Comparison of ENCODE assay signal across 30 mouse cellular contexts in genomic region chr1:61729654-61730053, GRCm38 (mm10).
"Had no signal": no experiment of that assay in that cellular context is flagged by ENCODE, and none has a peak within 500 bp of the region (broad histone marks: within the 10 kb centered on the region; RNA-seq: fewer than 3 reads in every experiment).

No protein-coding gene starts in this region.

- H3K27me3 ChIP-seq: limb, embryonic 12.5 days; limb, embryonic 13.5 days; limb, embryonic 15.5 days; liver, embryonic 13.5 days; liver, embryonic 15.5 days; lung, embryonic 15.5 days; megakaryocyte, embryonic 14.5 days; midbrain, embryonic 12.5 days; midbrain, embryonic 13.5 days; midbrain, embryonic 15.5 days; neural tube, embryonic 12.5 days had no signal

- H3K9ac ChIP-seq: limb, embryonic 12.5 days; limb, embryonic 13.5 days; limb, embryonic 15.5 days; liver, embryonic 13.5 days; liver, embryonic 14.5 days; liver, embryonic 15.5 days; lung, embryonic 14.5 days; lung, embryonic 15.5 days; midbrain, embryonic 12.5 days; midbrain, embryonic 13.5 days; midbrain, embryonic 15.5 days; neural tube, embryonic 12.5 days had no signal

- H3K9me3 ChIP-seq: limb, embryonic 10.5 days; limb, embryonic 15.5 days; liver, embryonic 13.5 days; liver, embryonic 15.5 days; lung, embryonic 15.5 days; midbrain, embryonic 10.5 days; midbrain, embryonic 15.5 days had no signal

- ATAC-seq: lung, postnatal 0 days; midbrain, embryonic 13.5 days; midbrain, embryonic 15.5 days; midbrain, embryonic 16.5 days had no signal

- DNase-seq: left cerebral cortex, postnatal 4 days; liver; liver, embryonic 13.5 days; lung, adult 18-20 months; lung, adult 2 months; lung, embryonic 14.5 days; lung, postnatal 10 days; lung, postnatal 14 days; lung, postnatal 36 days; lung, postnatal 4 days; midbrain, embryonic 14.5 days had no signal

- H3K4me1 ChIP-seq: limb, embryonic 10.5 days; limb, embryonic 12.5 days; limb, embryonic 13.5 days; limb, embryonic 15.5 days; liver, embryonic 13.5 days; liver, embryonic 15.5 days; lung, embryonic 15.5 days; midbrain, embryonic 10.5 days; midbrain, embryonic 12.5 days; midbrain, embryonic 13.5 days; midbrain, embryonic 15.5 days; neural tube, embryonic 12.5 days had no signal

- H3K27ac ChIP-seq: left cerebral cortex, adult 2 months; limb, embryonic 10.5 days; limb, embryonic 12.5 days; limb, embryonic 13.5 days; limb, embryonic 15.5 days; liver, embryonic 13.5 days; liver, embryonic 14.5 days; liver, embryonic 15.5 days; lung, embryonic 15.5 days; macrophage; midbrain, embryonic 10.5 days; midbrain, embryonic 12.5 days; midbrain, embryonic 13.5 days; midbrain, embryonic 15.5 days; neural tube, embryonic 12.5 days had no signal

- H3K4me2 ChIP-seq: limb, embryonic 12.5 days; limb, embryonic 13.5 days; limb, embryonic 15.5 days; liver, embryonic 13.5 days; liver, embryonic 15.5 days; lung, embryonic 14.5 days; lung, embryonic 15.5 days; midbrain, embryonic 11.5 days; midbrain, embryonic 12.5 days; midbrain, embryonic 13.5 days; midbrain, embryonic 15.5 days; neural tube, embryonic 12.5 days had no signal

- H3K36me3 ChIP-seq: limb, embryonic 10.5 days; limb, embryonic 12.5 days; limb, embryonic 15.5 days; liver, embryonic 13.5 days; liver, embryonic 15.5 days; lung, embryonic 15.5 days; midbrain, embryonic 10.5 days; midbrain, embryonic 12.5 days; midbrain, embryonic 13.5 days; midbrain, embryonic 15.5 days; neural tube, embryonic 12.5 days had no signal

- H3K4me3 ChIP-seq: left cerebral cortex, adult 2 months; limb, embryonic 10.5 days; limb, embryonic 12.5 days; limb, embryonic 13.5 days; limb, embryonic 15.5 days; liver, embryonic 13.5 days; liver, embryonic 15.5 days; lung, embryonic 15.5 days; megakaryocyte, embryonic 14.5 days; midbrain, embryonic 10.5 days; midbrain, embryonic 12.5 days; midbrain, embryonic 13.5 days; midbrain, embryonic 15.5 days; myocyte; neural tube, embryonic 12.5 days had no signal
